Mouse (Mus musculus): ENCODE results near the gene Ldlr. TPM values are rescaled to one million over a fixed set of nuclear protein-coding genes. Genes with fewer than 3 reads are reported as not detected.
"Not testable (repeated sequence)": the region's sequence is repeated elsewhere in the genome, so short reads cannot be mapped to it uniquely, and the experiment has no call there.

Ldlr gene
- polyA plus RNA-seq, 1 experiment from 2014 or later = 18.8 TPM

- H3K9me3 ChIP-seq (ENCODE audit: control insufficient read depth, low read length) = no peaks in the 10 kb centered on the region
- H3K4me3 ChIP-seq (replicated peaks; ENCODE audit: low read length) = peak within 1 kb of the TSS; percentile 77
- peak; percentile 97 for ATAC-seq
- no peaks in the 10 kb centered on the region for H3K36me3 ChIP-seq (ENCODE audit: control insufficient read depth, insufficient read depth)
- peak within 1 kb of the TSS; percentile 69 for H3K9ac ChIP-seq (replicated peaks; ENCODE audit: low read depth, low read length)
- no peaks in the 10 kb centered on the region for H3K27me3 ChIP-seq (replicated peaks; ENCODE audit: control insufficient read depth, insufficient read depth, low read length)
- H3K4me2 ChIP-seq (ENCODE audit: low read length) = peak within 1 kb of the TSS; percentile 63
- peak within 1 kb of the TSS; percentile 81 for H3K27ac ChIP-seq (ENCODE audit: low read length)
- under 1% methylated on average over 48 of the region's 54 CpGs for WGBS
- peaks cover 14% of the 10 kb centered on the region for H3K4me1 ChIP-seq (replicated peaks; ENCODE audit: control insufficient read depth, insufficient read depth, low read length)
These were observed 37.1 kb downstream of the Ldlr start, which contains the start of gene Spc24 for GRCm38 (mm10) chr9:21760155-21761088. Gene Spc24, minus strand, starts transcription at chr9:21760303.

GRCm38 (mm10) chr9:21762135-21762534 lies 38.9 kb downstream of the Ldlr start:
- Histone ChIP-seq H3K4me3 (replicated peaks; ENCODE audit: low read length) (no peak overlapping the region), H3K27me3 (replicated peaks; ENCODE audit: control insufficient read depth, insufficient read depth, low read length) (no peaks in the 10 kb centered on the region)
- no peak for ATAC-seq

GRCm38 (mm10) chr9:21764084-21764999 lies 41.1 kb downstream of the Ldlr start:
- peaks cover 20% of the 10 kb centered on the region for H3K4me1 ChIP-seq (replicated peaks; ENCODE audit: control insufficient read depth, insufficient read depth, low read length)
- WGBS = 97% methylated on average over 6 of the region's 6 CpGs
- ATAC-seq = no peak

More at GRCm38 (mm10) chr9:21762135-21762534, 38.9 kb downstream of the Ldlr start:
- Histone ChIP-seq H3K4me2 (ENCODE audit: low read length) (no peak overlapping the region), H3K27ac (ENCODE audit: low read length) (no peak overlapping the region), H3K9me3 (ENCODE audit: control insufficient read depth, low read length) (no peaks in the 10 kb centered on the region), H3K36me3 (ENCODE audit: control insufficient read depth, insufficient read depth) (no peaks in the 10 kb centered on the region), H3K4me1 (replicated peaks; ENCODE audit: control insufficient read depth, insufficient read depth, low read length) (peaks cover 14% of the 10 kb centered on the region), H3K9ac (replicated peaks; ENCODE audit: low read depth, low read length) (no peak overlapping the region)

GRCm38 (mm10) chr9:21767896-21768295 lies 44.6 kb downstream of the Ldlr start:
- Histone ChIP-seq H3K27me3 (replicated peaks; ENCODE audit: control insufficient read depth, insufficient read depth, low read length) (no peaks in the 10 kb centered on the region), H3K4me3 (replicated peaks; ENCODE audit: low read length) (no peak overlapping the region), H3K4me1 (replicated peaks; ENCODE audit: control insufficient read depth, insufficient read depth, low read length) (peaks cover 14% of the 10 kb centered on the region), H3K27ac (ENCODE audit: low read length) (no peak overlapping the region), H3K9ac (replicated peaks; ENCODE audit: low read depth, low read length) (no peak overlapping the region), H3K4me2 (ENCODE audit: low read length) (no peak overlapping the region), H3K9me3 (ENCODE audit: control insufficient read depth, low read length) (no peaks in the 10 kb centered on the region), H3K36me3 (ENCODE audit: control insufficient read depth, insufficient read depth) (no peaks in the 10 kb centered on the region)
- ATAC-seq = no peak
- 80% methylated on average over 11 of the region's 11 CpGs for whole genome bisulfite sequencing

More at GRCm38 (mm10) chr9:21764084-21764999, 41.1 kb downstream of the Ldlr start:
- H3K9me3 ChIP-seq (ENCODE audit: control insufficient read depth, low read length) = no peaks in the 10 kb centered on the region
- H3K27ac ChIP-seq (ENCODE audit: low read length) = no peak overlapping the region
- H3K4me2 ChIP-seq (ENCODE audit: low read length) = no peak overlapping the region
- H3K9ac ChIP-seq (replicated peaks; ENCODE audit: low read depth, low read length) = no peak overlapping the region
- no peak overlapping the region for H3K4me3 ChIP-seq (replicated peaks; ENCODE audit: low read length)
- no peaks in the 10 kb centered on the region for H3K36me3 ChIP-seq (ENCODE audit: control insufficient read depth, insufficient read depth)
- no peaks in the 10 kb centered on the region for H3K27me3 ChIP-seq (replicated peaks; ENCODE audit: control insufficient read depth, insufficient read depth, low read length)

- no peak overlapping the region for H3K9ac ChIP-seq (replicated peaks; ENCODE audit: low read depth, low read length)
- H3K27ac ChIP-seq (ENCODE audit: low read length) = peak overlapping the region; percentile 42
- H3K36me3 ChIP-seq (ENCODE audit: control insufficient read depth, insufficient read depth) = no peaks in the 10 kb centered on the region
- peak; percentile 31; the same call in 1 of the 2 replicates for ATAC-seq
- no peaks in the 10 kb centered on the region for H3K9me3 ChIP-seq (ENCODE audit: control insufficient read depth, low read length)
- 59% methylated on average over 13 of the region's 13 CpGs for WGBS
- peaks cover 14% of the 10 kb centered on the region for H3K4me1 ChIP-seq (replicated peaks; ENCODE audit: control insufficient read depth, insufficient read depth, low read length)
- no peak overlapping the region for H3K4me2 ChIP-seq (ENCODE audit: low read length)
- H3K4me3 ChIP-seq (replicated peaks; ENCODE audit: low read length) = no peak overlapping the region
- no peaks in the 10 kb centered on the region for H3K27me3 ChIP-seq (replicated peaks; ENCODE audit: control insufficient read depth, insufficient read depth, low read length)
These were observed 45.5 kb downstream of the Ldlr start for GRCm38 (mm10) chr9:21768511-21769411.

- no peaks in the 10 kb centered on the region for H3K36me3 ChIP-seq (ENCODE audit: control insufficient read depth, insufficient read depth)
- 0 out of 2 replicates have a peak, but pooled peaks have one; percentile 29 for ATAC-seq
- H3K27ac ChIP-seq (ENCODE audit: low read length) = peak overlapping the region; percentile 42; the same call in 1 of the 2 replicates
- no peak overlapping the region for H3K4me3 ChIP-seq (replicated peaks; ENCODE audit: low read length)
- H3K4me2 ChIP-seq (ENCODE audit: low read length) = no peak overlapping the region
- H3K27me3 ChIP-seq (replicated peaks; ENCODE audit: control insufficient read depth, insufficient read depth, low read length) = no peaks in the 10 kb centered on the region
- H3K9ac ChIP-seq (replicated peaks; ENCODE audit: low read depth, low read length) = no peak overlapping the region
- no peaks in the 10 kb centered on the region for H3K9me3 ChIP-seq (ENCODE audit: control insufficient read depth, low read length)
- peaks cover 14% of the 10 kb centered on the region for H3K4me1 ChIP-seq (replicated peaks; ENCODE audit: control insufficient read depth, insufficient read depth, low read length)
- WGBS = 81% methylated on average over 26 of the region's 26 CpGs
These were observed 46.4 kb downstream of the Ldlr start for GRCm38 (mm10) chr9:21769558-21770183.

DNA sequence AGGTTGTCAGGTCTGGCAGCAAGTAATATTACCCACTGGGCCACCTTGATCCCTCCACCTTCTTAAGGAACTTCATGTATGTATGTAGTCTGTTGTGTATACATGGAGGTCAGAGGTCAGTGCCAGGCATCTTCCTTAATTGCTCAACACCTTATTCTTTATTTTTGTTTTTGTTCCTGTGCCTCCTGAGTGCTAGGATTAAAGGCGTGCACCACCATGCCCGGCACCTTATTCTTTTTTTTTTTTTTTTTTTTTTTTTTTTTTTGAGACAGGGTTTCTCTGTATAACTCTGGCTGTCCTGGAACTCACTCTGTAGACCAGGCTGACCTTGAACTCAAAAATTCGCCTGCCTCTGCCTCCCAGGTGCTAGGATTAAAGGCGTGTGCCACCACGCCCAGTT lies 50.1 kb downstream of the Ldlr start:
- not testable (repeated sequence) for H3K27me3 ChIP-seq (replicated peaks; ENCODE audit: control insufficient read depth, insufficient read depth, low read length); H3K9ac ChIP-seq (replicated peaks; ENCODE audit: low read depth, low read length); H3K4me2 ChIP-seq (ENCODE audit: low read length); H3K4me3 ChIP-seq (replicated peaks; ENCODE audit: low read length); ATAC-seq; H3K9me3 ChIP-seq (ENCODE audit: control insufficient read depth, low read length); H3K27ac ChIP-seq (ENCODE audit: low read length); H3K36me3 ChIP-seq (ENCODE audit: control insufficient read depth, insufficient read depth)
- WGBS = 77% methylated on average over 5 of the region's 5 CpGs
- peaks cover 12% of the 10 kb centered on the region for H3K4me1 ChIP-seq (replicated peaks; ENCODE audit: control insufficient read depth, insufficient read depth, low read length)

DNA sequence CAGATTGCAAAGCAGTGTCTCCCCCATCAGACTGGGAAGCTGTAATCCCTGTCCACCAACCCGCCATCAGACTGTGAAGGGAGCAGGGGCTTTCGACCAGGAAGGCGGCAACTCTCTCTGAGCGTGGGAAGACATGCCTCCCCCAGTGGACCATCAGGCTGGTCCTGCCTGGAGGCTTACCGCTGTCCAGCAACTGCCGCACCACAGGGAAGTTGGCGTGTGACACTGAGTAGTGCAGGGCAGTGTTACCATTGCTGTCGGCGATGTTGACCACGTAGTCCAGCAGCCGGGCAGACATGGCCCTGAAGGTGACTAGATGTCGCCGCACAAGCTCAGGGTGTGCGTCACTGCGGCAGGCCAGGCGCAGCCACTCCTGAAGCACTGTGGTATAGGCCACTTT lies 51.1 kb downstream of the Ldlr start:
- Histone ChIP-seq H3K27ac (ENCODE audit: low read length) (no peak overlapping the region), H3K9me3 (ENCODE audit: control insufficient read depth, low read length) (no peaks in the 10 kb centered on the region), H3K27me3 (replicated peaks; ENCODE audit: control insufficient read depth, insufficient read depth, low read length) (no peaks in the 10 kb centered on the region), H3K4me2 (ENCODE audit: low read length) (no peak overlapping the region), H3K4me1 (replicated peaks; ENCODE audit: control insufficient read depth, insufficient read depth, low read length) (peaks cover 3% of the 10 kb centered on the region), H3K9ac (replicated peaks; ENCODE audit: low read depth, low read length) (no peak overlapping the region), H3K36me3 (ENCODE audit: control insufficient read depth, insufficient read depth) (no peaks in the 10 kb centered on the region), H3K4me3 (replicated peaks; ENCODE audit: low read length) (no peak overlapping the region)
- WGBS = 89% methylated on average over 16 of the region's 16 CpGs
- ATAC-seq = no peak
